Mouse (Mus musculus) ES-Bruce4 (cell line): ENCODE data around the gene Tnxb.

Source experiments
- EP300 ChIP-seq: IDR thresholded peaks from 2 replicates; pipeline ENCODE4 v1.6.1; 2011; ENCODE audit warnings: low read depth, low read length; ENCODE audit not compliant: insufficient read depth
- POLR2A ChIP-seq: IDR thresholded peaks from one replicate; pipeline ENCODE4 v1.8.1; 2011; ENCODE audit warnings: low read length; ENCODE audit not compliant: insufficient read depth

DNA sequence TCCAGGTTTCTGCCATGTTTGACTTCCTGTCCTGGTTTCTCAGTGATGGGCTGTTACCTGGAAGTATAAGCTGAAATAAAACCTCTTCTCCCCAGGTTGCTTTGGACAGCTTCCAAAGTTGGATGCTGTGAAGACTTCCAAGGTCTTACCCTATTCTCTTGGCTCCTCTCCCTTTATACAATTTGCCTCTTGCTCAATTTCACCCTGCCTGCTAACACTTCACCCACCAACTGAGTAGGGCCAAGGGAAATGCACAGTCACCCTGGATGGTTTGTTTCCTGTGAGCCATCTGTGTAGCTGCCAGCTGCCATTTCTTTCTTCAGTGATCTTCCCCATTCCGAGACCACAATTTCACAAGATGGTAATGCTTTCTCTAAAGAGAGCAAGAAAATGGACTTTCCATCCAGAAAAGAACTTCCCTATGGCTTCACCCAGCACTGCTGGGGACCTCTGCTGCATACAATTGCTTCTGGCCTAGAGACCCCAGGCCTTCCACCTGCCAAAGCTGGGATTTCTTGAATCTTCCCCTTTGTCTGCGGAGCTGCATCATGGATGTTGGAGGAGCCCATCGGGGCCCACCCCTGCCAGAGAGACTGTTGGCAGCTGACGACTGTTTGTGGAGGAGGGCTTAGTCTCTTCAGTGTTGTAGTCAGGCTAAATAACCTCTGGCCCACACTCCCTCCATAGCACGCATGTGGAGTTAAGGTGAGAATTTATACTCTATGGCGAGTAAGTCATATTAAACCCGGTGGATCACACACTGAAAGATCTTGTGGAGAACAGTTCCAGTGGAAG, 30.7 kb upstream of the Tnxb start:
- TF ChIP-seq POLR2A (no peak), EP300 (no peak)
